Mouse (Mus musculus): Measurements from ENCODE around the gene Abhd15. TPM values are rescaled to one million over a fixed set of nuclear protein-coding genes. Genes with fewer than 3 reads are reported as not detected.

Abhd15 gene
- polyA plus RNA-seq (2014; fragmentation: Illumina TruSeq; extraction: RNeasy Lipid Tissue Mini Kit (QIAGEN cat#74804); ENCODE audit: low read depth, low replicate concordance) = 1.2 TPM

DNA sequence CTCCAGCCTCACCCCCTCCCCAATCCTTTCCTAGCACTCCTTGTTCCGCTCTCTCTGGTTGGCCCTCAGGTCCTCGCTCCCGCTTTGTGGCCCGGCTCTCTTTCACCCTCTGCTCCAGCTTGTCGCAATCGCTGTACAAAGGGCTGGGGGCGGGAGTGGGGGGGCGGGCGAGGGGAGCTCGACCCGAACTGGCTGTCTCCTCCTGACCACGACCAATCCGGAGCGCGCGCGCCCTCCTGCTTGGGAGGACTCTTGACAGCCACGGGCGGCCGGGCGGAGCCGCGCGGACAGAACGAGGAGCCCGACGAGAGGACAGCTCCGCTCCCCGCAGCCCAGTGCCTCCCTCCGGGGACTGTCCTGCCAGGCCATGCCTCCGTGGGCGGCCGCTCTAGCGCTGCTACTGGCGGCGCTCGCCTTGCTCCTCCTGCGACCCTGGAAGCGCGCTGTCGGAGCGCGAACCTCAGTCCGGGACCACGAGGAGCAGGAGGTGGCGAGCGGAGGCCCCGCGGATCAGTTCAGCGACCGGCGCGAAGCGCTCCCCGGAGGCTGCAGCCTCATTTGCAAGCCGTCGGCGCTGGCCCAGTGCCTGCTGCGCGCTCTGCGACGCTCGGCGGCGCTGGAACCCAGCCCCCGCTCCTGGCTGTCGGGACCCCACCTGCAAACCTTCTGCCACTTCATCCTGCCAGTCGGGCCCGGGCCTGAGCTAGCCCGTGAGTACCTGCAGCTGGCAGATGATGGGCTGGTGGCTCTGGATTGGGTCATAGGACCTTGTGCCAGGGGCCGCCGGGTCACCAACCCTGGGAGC lies at the start of gene Abhd15:
Gene Abhd15 (plus strand): TSS at position 290 of the 805 bp plus-strand sequence.

GRCm38 (mm10) chr11:77489591-77490235 lies 25.2 kb upstream of the Abhd15 start, which contains the start of gene Ankrd13b:
Gene Ankrd13b, minus strand, starts transcription at chr11:77489678.

DNA sequence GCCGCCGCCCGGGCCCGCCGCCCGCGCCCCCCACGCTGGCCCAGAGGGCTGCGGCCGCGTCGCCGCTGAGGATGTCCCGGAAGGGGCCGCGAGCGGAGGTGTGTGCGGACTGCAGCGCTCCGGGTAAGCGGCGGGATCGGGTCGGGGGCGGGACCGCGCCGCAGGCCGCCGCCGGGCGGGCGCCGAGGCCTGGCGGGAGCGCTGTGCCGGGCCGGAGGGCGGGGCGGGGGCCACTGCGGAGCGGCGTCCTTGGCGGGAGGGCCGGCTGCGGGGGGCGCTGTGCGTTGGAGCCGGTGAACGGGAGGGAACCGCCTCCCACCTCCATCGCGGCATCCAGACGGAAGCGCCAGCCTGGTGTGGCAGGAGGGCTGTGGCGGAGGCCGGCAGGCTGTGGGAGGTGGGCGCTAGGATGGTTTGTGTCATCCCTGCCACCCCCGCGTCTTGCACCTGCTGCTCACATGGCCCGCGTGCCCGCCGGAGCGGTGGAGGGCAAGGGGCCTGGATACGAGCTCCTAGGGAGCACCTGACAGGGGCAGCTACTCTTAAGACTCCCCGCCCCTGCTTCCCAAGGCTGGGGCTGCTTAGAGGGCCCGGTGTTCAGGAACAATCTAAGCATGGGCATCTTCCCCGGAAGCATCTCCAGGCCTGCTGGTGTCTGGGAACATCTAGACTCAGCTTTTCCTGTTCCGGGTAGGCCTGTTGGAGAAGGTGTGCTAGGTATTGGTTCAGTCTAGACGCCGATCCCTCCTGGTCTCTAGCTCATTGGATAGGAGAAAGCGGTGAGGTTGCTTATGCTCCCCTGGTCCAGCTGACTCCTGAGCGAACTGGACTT lies 21.2 kb upstream of the Abhd15 start, which contains the start of gene Git1:
Gene Git1 (plus strand): TSS at position 51 of the 832 bp plus-strand sequence.

DNA sequence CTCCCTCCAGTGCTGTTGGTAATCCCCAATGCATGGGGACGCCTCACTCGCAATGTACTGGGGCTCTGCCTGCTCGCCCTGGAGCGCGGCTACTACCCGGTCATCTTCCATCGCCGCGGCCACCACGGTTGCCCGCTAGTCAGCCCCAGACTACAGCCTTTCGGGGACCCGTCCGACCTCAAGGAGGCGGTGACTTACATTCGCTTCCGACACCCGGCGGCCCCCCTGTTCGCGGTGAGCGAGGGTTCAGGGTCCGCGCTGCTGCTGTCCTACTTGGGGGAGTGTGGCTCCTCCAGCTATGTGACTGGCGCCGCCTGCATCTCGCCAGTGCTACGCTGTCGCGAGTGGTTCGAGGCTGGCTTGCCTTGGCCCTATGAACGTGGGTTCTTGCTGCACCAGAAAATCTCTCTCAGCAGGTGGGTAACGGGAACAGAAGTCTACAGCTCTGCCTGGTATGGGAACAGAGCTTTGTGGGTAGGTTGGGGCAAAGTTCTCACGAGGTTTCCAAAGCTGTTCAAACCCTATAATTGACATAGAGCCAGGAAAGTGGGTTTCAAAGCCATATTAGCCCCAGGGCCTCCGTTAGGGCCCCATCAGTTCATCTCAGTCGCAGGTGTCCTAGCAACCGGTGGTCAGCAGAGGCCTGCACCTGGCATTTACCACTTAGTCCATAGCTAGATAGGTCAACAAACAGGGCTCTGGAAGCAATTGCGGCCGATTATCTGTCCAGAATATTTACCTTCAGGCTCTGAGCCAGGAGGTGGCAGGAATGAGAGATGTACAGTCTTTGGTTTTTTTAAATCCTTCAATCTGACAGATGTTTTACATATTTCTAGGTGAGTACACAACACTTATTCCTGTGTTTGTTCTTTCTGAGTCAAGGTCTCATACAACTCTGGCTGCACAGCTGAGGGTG lies 974 bp downstream of the Abhd15 start, which contains the start of gene Trp53i13:
Gene Trp53i13 (minus strand): TSS at position 344 of the 916 bp plus-strand sequence.

DNA sequence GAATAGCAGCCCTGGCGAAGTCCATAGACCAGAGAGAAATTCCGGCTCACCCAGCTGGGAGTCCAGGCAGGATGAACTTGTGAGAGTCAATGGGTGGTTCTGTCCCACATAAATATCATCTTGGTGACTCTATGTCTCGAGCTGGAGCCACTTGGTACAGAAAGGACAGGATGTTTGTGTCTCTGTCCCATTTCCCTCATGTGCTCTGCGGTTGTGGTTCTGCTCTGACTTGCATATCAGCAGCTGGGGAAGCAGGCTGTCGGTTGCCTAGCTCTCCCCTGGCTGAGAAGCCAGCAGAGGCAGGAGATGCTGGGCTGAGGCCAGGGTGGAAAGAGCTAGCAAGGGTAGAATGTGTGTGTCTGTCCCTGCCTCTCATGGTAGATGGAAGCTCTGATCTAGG lies 4.1 kb downstream of the Abhd15 start, which contains the start of gene Gm10392:
Gene Gm10392 (minus strand): TSS at position 156 of the 400 bp plus-strand sequence.

Other genes with a start within 250 kb of the Abhd15 start
- gene Coro6, start 52.7 kb upstream of the Abhd15 start, polyA plus RNA-seq (2014; fragmentation: Illumina TruSeq; extraction: RNeasy Lipid Tissue Mini Kit (QIAGEN cat#74804); ENCODE audit: low read depth, low replicate concordance) = 276 TPM
- 11.5 TPM for gene Ankrd13b, start 25.4 kb upstream of the Abhd15 start, polyA plus RNA-seq (2014; fragmentation: Illumina TruSeq; extraction: RNeasy Lipid Tissue Mini Kit (QIAGEN cat#74804); ENCODE audit: low read depth, low replicate concordance)
- gene Git1, start 21.6 kb upstream of the Abhd15 start, polyA plus RNA-seq (2014; fragmentation: Illumina TruSeq; extraction: RNeasy Lipid Tissue Mini Kit (QIAGEN cat#74804); ENCODE audit: low read depth, low replicate concordance) = 49.5 TPM
- gene Trp53i13, start 859 bp downstream of the Abhd15 start, polyA plus RNA-seq (2014; fragmentation: Illumina TruSeq; extraction: RNeasy Lipid Tissue Mini Kit (QIAGEN cat#74804); ENCODE audit: low read depth, low replicate concordance) = 12.3 TPM
- not detected for gene Gm10392, start 4.1 kb downstream of the Abhd15 start, polyA plus RNA-seq (2014; fragmentation: Illumina TruSeq; extraction: RNeasy Lipid Tissue Mini Kit (QIAGEN cat#74804); ENCODE audit: low read depth, low replicate concordance)
- gene Taok1, start 92.7 kb downstream of the Abhd15 start, polyA plus RNA-seq (2014; fragmentation: Illumina TruSeq; extraction: RNeasy Lipid Tissue Mini Kit (QIAGEN cat#74804); ENCODE audit: low read depth, low replicate concordance) = 21.3 TPM
- 25.4 TPM for gene Nufip2, start 171.0 kb downstream of the Abhd15 start, polyA plus RNA-seq (2014; fragmentation: Illumina TruSeq; extraction: RNeasy Lipid Tissue Mini Kit (QIAGEN cat#74804); ENCODE audit: low read depth, low replicate concordance)
- not detected for gene Cryba1, start 210.2 kb downstream of the Abhd15 start, polyA plus RNA-seq (2014; fragmentation: Illumina TruSeq; extraction: RNeasy Lipid Tissue Mini Kit (QIAGEN cat#74804); ENCODE audit: low read depth, low replicate concordance)
- 183 TPM for gene Myo18a, start 248.1 kb downstream of the Abhd15 start, polyA plus RNA-seq (2014; fragmentation: Illumina TruSeq; extraction: RNeasy Lipid Tissue Mini Kit (QIAGEN cat#74804); ENCODE audit: low read depth, low replicate concordance)

Data from heart, adult 10 weeks (tissue).